ENCODE assay signal across 27 mouse cellular contexts in the genomic region with DNA sequence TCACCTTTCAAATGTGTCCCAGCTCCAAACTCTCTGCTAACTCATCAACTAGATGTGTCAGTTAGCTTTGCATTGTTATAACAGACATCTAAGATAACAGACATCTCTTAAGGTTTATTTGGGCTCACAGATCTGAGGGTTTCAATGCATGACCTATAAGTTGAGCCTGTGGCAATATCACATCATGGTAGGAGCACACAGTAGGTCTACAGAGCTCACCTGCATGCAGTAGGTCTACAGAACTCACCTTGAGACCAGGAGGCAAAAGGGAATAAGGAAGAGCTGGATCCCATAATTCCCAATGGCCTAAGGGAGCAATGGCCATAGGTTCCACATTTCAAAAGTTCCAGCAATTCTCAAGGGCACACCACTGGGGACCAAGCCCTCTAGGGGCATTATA.
"Had no signal": no experiment of that assay in that cellular context is flagged by ENCODE, and none has a peak within 500 bp of the region (broad histone marks: within the 10 kb centered on the region; RNA-seq: fewer than 3 reads in every experiment).

No protein-coding gene starts in this region.

- H3K4me1 ChIP-seq: forebrain, embryonic 12.5 days; forebrain, embryonic 15.5 days had no signal

- DNase-seq: cerebellum, adult 9-11 months; cerebellum, postnatal 10 days; cerebellum, postnatal 14 days; cerebellum, postnatal 25 days; cerebellum, postnatal 36 days; embryo, embryonic 11 days; forebrain, postnatal 0 days; gastrocnemius, adult 2 months; gastrocnemius, postnatal 10 days; gastrocnemius, postnatal 14 days; gastrocnemius, postnatal 25 days; gastrocnemius, postnatal 36 days; heart, adult 11 months; heart, adult 18-20 months; heart, adult 2 months had no signal

- H3K9me3 ChIP-seq: embryonic facial prominence, embryonic 10.5 days; embryonic facial prominence, embryonic 13.5 days; embryonic facial prominence, embryonic 15.5 days; forebrain, embryonic 10.5 days; forebrain, embryonic 12.5 days; forebrain, embryonic 13.5 days; forebrain, embryonic 15.5 days; heart, embryonic 10.5 days had no signal

- H3K4me2 ChIP-seq: embryonic facial prominence, embryonic 12.5 days; embryonic facial prominence, embryonic 13.5 days; embryonic facial prominence, embryonic 15.5 days; forebrain, embryonic 12.5 days; forebrain, embryonic 13.5 days; forebrain, embryonic 15.5 days had no signal

- H3K27me3 ChIP-seq: embryonic facial prominence, embryonic 12.5 days; embryonic facial prominence, embryonic 13.5 days; embryonic facial prominence, embryonic 15.5 days; forebrain, embryonic 12.5 days; forebrain, embryonic 13.5 days; forebrain, embryonic 15.5 days had no signal

- ATAC-seq: forebrain, embryonic 13.5 days; forebrain, embryonic 14.5 days; forebrain, embryonic 15.5 days; forebrain, embryonic 16.5 days; forebrain, postnatal 0 days had no signal

- H3K27ac ChIP-seq: embryonic facial prominence, embryonic 10.5 days; embryonic facial prominence, embryonic 12.5 days; embryonic facial prominence, embryonic 13.5 days; embryonic facial prominence, embryonic 15.5 days; forebrain, embryonic 10.5 days; forebrain, embryonic 12.5 days; forebrain, embryonic 13.5 days; forebrain, embryonic 15.5 days; gastrocnemius, adult 2 months; heart, adult 2 months; heart, embryonic 10.5 days had no signal

- H3K9ac ChIP-seq: embryonic facial prominence, embryonic 12.5 days; embryonic facial prominence, embryonic 13.5 days; embryonic facial prominence, embryonic 15.5 days; forebrain, embryonic 12.5 days; forebrain, embryonic 13.5 days; forebrain, embryonic 15.5 days; forebrain, postnatal 0 days had no signal

- H3K36me3 ChIP-seq: embryonic facial prominence, embryonic 15.5 days; forebrain, embryonic 12.5 days; forebrain, embryonic 15.5 days had no signal

- H3K4me3 ChIP-seq: embryonic facial prominence, embryonic 10.5 days; embryonic facial prominence, embryonic 12.5 days; embryonic facial prominence, embryonic 13.5 days; embryonic facial prominence, embryonic 15.5 days; erythroblast, embryonic 14.5 days; forebrain, embryonic 10.5 days; forebrain, embryonic 12.5 days; forebrain, embryonic 13.5 days; forebrain, embryonic 15.5 days; gastrocnemius, adult 2 months; heart, adult 2 months; heart, embryonic 10.5 days had no signal
